Mouse (Mus musculus): ENCODE data around the gene Nudt8.

The Nudt8 gene

DNA sequence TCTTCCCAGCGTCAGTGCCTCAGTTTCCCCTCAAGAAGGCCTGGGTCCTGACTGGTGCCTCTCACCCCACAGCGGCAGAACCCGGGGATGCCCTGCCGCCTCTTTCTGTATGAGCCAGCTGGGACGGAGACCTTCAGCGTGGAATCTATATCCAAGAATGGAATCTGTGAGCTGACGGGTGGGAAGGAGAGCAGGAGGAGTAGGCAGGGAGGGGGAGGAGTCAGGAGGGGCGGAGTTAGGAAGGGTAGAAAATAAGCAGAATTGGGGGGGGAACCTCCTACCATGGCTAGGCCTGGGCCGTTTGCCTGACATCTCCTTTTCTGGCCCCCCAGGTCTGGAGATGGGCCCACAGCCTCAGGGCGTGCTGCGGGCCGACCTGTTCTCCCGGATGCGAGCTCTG lies 12.3 kb upstream of the Nudt8 start:
- DNase-seq: no peak

DNA sequence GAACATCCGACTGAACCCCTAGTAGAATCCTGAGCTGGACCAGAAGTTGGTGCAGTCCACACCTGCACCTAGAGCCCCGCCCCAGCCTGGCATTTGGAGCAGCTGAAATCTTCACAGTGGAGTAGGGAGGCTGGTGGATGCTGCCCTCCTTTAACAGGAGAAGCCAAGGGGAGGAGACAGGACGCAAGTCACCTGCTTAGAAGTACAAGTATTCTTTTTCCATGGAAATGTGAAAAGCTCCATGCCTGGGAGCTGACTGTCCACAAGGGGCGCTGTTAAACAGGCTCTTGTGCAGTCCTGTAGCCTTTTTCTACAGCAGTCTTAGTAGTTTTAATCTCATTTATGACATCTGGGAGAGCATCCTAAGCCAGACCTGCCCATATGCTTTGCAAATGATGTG lies 11.6 kb upstream of the Nudt8 start:
- no peak for DNase-seq

DNA sequence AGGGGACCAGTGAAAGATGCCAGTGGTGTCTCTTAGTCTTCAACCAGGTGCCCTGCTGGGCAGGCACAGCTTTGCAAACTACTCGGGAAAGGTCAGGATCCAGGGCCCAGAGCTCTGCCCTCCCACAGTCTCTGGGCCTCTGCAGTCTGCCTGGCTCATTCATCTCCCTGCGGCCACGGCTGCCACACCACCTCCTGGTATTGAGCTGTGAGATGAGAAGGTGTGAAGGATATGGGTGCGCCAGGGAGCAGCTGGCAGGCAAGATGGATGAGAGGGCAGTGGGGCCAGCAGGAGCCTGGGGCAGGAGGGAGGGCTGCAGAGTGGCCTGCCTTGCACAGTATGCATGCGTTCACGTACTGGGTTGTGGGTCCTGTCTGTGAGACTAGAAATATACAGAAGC lies 9.6 kb upstream of the Nudt8 start:
- DNase-seq: no peak

DNA sequence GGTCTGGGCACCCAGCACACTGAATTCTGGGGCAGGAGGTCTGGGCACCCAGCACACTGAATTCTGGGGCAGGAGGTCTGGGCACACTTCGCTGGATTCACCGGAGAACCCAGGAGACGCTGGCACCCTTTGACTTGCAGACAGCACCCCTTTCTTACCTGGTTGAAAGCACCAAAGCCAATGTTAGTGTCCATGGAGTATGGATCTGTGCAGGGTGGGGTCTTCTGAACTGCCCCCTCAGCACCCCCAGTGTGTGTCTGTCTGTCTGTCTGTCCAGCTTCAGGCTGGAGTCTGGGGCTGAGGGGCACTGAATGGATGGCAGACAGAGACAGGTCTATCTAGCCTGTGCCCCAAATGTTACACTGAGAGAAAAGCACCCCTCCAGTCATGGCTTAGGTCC lies 8.8 kb upstream of the Nudt8 start:
- DNase-seq: no peak

DNA sequence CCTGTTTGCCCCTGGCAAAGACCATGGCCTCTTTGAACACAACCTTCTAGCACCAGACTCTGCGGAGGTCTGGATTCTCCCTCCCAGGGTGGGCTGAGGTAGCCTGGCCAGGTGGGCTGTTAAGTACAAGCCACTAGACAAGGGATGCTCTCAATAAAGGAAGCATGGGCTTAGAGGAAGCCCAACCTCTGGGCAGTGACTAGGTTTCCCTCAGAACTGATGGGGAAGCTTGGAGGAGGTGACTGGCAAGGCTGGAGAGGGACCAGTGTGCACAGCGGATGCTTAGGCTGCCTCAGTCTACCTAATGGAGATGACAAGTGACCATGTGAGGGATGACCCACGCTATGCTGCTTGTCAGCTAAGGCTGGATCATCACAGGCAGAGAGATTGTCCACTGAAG lies 8.4 kb upstream of the Nudt8 start:
- no peak for DNase-seq

DNA sequence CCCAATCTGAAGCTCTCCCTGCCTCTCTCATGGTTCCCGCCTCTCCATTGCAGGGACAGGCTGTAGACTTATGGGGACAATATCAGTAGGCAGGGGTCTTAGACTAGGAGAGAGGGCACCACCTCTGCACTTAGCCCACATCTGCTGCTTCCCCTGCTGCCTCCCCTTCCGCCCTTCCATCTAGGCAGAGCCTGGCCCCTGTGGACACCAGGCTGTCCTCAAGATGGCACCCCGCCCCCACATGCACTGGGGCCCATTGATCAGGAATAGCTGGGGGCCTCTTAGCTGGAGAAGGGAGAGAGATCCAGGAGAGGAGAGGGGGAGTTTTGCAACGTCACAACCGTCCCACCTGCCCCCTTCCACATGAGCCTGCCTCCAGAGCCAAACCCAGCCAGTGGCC lies 8.0 kb upstream of the Nudt8 start, which contains the start of gene Tbx10:
Gene Tbx10, plus strand, starts transcription at position 337 of the 400 bp plus-strand sequence.
- DNase-seq: no peak

DNA sequence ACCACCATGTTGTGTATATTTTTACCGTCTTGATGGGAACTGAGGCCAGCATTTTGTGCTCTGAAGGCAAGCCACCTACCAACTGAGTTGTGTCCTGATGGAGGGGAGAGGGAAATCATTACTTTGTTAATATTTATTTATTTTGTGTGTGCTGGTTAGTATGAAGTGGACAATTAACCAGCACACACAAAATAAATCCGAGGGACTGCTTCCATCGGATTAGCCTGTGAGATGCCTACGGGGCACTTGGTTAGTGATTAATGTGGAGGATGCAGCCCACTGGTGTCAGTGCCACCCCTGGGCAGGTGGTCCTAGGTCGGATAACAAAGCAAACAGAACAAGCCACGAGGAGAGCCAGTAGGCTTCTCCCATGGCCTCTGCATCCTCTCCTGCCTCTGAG lies 5.4 kb upstream of the Nudt8 start:
- no peak for DNase-seq

DNA sequence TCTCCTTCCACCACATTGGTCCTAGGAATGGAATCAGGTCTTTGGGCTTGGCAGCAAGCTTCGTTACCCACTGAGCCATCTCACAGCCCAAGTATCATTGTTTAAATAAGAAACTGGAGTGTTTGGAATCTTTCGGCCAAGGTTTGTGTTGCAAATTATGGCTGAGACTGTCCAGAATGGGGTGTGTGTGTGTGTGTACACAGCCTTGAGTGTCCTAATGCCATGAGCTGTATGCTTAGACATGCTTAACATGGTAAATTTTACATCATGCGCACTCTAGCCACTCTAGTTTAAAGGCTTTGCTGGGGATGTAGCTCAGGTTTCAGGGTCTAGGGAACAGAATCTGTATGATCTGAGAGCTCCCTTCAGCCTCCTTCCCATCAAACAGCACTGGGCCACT lies 4.9 kb upstream of the Nudt8 start:
- DNase-seq: no peak

DNA sequence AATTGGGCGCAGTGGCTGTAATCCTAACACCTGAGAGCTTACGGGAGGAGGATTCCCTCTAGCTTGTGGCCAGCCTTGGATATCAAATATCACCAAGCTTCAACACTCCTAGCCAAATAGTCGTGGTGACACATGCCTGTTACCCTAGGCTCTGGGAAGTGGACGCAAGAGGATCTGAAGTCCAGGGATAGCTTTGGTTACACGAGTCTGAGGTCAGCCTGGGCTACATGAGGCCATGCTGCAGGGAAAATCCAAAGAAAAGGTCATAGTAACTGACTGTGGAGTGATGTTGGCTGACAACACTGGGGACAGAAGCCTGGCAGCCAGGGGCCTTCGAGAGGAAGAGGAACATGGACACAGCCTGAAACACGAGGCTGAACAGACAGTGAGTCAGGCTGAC lies 4.3 kb upstream of the Nudt8 start:
- DNase-seq: no peak

DNA sequence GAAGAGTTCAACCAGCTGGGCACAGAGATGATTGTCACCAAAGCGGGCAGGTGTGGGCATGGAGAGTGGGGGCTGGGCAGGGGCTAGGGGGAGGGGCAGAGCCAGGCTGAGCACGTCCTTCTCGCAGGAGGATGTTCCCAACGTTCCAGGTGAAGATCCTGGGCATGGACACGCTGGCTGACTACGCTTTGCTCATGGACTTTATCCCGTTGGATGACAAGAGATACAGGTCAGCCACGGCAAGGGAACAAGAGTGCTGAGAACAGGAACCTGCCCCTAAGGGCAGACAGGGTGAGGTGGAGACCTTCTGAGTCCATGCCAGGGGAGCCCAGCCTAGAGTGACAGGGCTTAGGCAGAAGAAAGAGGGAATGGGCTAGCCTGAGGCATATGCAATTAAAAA lies 3.6 kb upstream of the Nudt8 start:
- DNase-seq: no peak

DNA sequence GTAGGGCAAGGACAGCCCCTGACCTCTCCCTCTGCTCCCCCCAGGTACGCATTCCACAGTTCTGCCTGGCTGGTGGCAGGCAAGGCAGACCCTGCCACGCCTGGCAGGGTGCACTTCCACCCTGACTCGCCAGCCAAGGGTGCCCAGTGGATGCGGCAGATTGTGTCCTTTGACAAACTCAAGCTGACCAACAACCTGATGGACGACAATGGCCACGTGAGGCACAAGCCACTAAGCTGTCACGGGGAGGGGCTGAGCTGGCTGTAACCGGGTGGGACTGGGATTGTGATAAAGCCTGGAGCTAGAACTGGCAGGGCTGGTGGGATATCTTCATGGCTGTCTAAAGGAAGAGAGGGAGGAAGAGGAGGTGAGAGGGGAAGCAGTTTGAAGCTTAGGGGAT lies 3.1 kb upstream of the Nudt8 start:
- no peak for DNase-seq

DNA sequence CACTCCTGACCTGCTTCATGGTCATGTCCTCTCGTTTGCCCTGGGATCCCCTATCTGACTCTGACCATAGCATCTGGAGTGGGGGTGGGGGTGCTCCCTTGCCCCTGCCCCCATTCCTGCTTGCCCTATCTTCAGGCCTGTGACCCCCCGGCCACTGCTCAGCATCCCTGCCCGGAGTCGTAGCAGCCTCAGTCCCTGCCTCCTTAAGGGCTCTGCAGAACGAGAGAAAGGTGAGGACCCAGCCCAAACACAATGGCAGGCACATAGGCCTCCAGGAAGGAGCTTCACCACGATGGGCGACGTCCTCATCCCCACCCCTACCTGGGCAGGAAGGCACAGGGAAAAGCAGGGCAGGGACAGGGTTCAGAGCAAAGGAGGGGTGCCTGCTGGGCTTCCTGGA lies 2.0 kb upstream of the Nudt8 start:
- DNase-seq: no peak

DNA sequence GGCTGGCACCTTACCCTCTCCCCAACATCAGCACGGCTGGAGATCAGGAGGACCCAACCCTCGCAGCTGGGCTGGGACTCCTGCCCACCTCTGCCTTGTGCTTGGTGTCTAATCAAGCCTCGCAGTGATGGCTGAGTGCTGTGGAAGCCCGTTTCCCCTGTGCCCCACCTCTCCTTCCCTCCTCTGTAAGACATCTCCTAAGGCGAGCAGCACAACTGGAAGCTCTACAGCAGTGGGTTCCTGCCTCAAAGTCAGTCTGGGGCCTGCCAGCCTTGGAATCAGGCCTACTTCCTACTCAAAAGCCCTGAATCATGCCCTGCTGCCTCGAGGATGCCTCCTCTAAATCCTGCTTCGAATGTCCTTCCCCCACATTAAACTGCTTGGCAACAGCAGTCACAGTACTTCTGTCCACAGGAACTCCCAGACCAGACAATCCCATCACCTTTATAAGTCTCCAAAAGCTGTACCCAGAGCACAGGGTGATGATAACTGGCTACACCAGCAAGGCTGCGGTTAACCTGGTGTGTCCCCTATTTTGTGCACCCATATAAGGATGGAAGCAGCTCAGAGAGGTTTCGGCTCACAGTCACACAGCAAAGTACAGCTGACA lies 1.2 kb upstream of the Nudt8 start:
- DNase-seq: no peak

DNA sequence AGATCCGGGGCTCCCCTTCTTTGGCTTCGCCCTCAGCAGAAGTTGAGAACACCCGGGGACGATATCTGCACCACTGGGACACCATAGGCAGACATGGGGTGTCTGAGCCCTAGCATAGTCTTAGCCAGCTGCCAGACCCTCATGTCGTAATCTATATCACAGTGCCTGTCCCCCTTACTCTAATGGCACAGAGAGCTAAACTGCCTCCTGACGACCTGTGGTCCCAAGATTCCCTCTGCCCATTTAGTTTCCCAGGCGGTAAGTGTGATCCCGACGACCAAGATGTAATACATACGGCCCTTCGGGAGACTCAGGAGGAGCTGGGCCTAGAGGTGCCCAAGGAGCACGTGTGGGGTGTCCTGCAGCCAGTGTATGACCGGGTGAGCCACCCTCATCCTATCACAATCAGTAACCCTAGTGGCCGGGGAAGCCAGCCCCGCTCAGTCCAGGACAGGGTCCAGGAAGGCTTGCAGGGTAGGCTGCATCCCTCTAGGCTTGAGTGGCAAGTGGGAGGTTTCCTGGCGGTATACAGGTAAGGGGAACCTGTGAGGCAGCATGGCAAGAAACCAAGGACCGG lies 657 bp downstream of the Nudt8 start:
- DNase-seq: no peak

DNA sequence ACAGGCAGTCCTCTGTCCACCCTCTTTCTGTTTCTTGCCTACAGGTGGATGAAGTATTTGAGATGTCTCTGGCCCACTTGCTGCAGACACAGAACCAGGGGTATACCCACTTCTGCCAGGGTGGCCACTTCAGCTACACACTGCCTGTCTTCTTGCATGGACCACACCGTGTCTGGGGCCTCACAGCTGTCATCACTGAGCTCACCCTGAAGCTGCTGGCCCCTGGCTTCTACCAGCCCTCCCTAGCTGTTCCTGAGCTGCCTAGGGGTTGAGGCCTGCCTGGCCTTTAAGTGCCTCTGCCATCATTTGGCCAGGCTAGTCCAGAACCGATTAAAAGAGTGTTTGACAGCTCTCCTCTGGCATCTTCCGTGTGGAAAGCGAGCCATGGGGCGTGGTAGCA lies 1.4 kb downstream of the Nudt8 start:
- no peak for DNase-seq

DNA sequence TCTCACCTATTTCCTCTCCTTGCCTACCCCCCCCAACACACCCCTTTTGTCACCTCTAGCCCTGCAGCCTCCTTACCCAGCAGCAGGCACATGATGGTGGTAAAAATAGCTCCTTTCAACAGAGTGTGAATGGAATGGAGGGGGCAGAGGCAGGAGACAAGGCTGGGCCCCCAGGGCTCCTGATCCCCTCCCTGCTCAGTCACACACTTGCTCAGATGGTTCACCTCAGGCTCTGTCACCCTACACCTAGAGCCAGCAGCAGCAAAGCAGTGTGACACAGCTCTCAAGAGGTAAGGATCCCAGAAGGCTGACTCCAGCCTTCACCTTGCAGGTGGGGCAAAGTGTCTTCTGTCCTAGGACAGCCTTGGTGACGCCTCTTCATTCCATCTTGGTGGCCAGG lies 2.7 kb downstream of the Nudt8 start, which contains the start of gene Doc2g:
Gene Doc2g, plus strand, starts transcription at position 202 of the 400 bp plus-strand sequence.
- no peak for DNase-seq

DNA sequence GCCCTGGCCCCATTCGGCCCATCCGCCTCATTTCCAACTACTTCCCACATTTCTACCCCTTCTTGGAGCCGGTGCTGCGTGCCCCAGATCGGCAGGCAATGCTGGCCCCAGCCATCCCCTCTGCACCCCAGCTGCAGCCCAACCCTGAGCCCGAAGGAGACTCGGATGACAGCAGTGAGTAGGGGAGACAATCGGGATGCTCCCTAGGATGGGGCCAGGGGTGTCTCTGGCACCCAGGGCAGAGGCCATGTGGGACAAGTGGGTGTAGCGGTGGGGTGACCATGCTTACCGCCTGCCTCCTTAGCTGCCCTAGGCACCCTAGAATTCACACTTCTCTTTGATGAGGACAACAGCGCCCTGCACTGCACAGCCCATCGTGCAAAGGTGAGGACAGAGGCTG lies 3.3 kb downstream of the Nudt8 start:
- no peak for DNase-seq

DNA sequence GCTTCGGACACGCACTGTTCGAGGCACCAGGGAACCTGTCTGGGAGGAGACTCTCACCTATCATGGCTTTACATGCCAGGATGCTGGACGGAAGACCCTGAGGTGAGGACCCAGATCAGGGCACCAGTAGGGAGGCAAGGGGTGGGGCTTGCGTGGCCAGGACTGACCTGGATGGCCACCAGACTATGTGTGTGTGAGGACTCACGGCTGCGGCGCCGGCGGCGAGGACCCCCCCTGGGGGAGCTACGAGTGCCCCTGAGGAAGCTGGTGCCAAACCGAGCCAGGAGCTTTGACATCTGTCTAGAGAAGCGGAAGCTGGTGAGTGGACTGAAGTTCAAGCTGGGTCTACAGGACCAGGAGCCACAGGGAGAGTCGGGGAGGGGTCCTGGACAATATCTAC lies 4.0 kb downstream of the Nudt8 start:
- no peak for DNase-seq

DNA sequence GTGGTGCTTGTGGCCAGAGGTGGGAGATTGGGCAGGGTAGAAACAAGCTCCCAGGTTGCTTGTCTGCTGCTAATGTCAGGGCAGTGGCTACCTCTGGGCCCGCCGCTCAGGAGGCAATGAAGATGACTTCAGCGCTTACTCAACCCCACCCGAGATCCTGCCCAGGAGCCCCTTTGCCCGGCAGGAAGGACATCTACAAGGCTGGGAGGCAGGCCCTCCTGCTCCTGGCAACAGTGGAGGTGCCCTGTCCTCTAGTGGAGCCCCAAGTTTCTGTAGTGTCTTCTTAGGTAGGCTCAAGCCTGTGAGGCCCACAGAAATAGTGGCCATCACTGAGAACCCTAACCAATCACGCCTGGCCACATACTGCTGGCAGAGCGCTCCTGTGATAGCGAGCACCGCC lies 4.7 kb downstream of the Nudt8 start:
- DNase-seq: no peak

DNA sequence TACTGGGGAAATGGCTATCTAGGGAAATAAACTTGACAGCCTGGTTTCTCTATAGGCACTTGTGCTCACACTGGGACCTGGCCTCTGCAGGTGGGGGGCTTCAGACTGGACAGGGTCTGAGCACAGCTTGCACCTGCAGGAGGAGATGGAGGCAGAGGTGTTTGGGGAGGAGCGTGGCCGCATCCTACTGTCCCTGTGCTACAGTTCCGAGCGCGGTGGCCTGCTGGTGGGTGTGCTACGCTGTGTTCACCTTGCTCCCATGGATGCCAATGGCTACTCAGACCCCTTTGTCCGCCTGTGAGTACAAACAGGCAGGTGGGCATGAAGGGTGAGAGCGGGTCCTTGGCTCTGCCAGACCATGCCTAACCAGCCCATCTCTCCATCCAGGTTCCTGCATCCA lies 5.6 kb downstream of the Nudt8 start:
- DNase-seq: no peak

DNA sequence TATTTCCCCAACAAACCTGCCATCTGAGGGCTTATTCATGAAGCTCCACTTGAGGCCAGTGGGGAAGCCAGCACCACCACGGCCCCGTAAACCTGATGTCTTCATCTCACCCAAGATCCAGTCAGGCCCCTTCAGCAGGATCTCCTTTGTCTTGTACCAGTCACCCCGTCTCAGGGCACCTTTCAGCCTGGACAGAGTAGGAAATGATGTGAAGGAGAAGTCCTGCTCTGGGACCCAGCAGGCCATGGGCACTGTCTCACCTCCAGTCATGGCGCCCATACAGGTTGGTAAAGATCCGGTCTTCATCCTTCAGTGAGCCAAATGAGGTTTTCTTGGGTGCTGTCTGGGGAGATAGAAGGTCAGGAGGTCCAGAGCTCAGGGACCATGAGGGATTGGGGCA lies 10.7 kb downstream of the Nudt8 start:
- DNase-seq: no peak

DNA sequence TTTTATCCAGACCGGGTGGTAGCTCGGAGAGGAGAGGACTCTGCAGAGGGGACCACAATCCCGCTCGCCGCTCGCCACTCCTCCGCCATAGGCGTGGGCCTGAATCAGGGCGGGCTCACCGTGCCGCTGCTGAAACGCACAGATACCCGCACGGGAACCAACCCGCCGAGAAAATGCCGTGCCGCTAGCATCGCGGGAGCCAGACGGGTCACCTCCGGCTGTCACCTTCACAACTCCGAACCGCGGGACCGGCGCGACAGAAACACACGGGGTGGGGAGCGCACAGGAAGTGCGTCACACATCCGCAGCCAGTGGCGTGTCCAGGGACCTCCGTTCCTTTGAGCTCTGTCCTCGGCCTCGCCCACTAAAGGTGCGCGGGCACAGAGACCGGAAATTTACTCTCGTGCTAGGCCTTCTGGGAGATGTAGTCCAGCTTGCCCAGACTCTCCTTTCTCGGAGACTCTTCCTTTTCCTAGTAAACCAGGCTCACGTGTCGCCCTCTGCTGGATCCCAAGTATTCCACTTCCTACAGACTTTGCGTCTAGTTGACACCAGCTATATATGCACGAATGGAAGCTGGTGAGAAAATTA lies 12.1 kb downstream of the Nudt8 start, which contains the start of gene Ndufv1:
Gene Ndufv1, minus strand, starts transcription at position 375 of the 591 bp plus-strand sequence.
- peak; percentile 97 for DNase-seq

DNA sequence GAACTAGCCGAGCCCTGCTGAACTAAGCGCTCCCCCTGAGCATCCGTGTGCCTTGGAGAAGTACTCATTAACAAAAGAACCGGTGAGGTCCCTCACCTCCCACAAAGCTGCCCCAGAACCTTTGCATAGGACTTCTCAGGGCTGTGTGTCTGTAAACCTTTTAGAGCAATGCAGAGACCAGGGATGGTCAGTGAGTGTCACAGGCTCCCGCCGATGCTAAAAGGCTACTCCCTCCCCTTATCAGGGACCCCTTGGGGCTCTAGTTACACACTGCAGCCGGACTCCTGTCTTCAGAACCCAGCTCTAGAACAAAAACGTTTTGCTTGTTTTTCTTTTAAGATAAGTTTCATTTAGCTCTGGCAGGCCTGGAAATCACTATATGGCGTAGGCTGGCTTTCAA lies 12.7 kb downstream of the Nudt8 start:
- no peak for DNase-seq

DNA sequence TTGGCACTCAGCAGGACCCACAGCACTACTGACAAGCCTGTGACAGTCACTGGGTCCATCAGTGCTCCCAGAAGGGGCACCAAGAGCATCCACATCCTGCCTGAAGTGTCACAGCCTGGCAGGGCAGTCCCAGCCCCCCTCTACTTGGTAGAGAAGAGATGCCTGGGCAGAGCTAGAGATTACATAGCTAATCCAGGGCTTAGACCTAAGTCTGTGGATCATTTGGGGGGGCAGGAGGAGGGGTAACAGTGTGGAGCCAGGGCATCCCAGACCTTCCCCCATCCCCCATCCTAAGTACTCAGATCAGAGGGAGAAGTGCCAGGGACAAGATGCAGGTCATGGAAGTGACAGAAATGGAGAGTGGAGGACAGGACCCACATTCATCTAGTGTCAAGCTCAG lies 14.4 kb downstream of the Nudt8 start:
- DNase-seq: no peak

DNA sequence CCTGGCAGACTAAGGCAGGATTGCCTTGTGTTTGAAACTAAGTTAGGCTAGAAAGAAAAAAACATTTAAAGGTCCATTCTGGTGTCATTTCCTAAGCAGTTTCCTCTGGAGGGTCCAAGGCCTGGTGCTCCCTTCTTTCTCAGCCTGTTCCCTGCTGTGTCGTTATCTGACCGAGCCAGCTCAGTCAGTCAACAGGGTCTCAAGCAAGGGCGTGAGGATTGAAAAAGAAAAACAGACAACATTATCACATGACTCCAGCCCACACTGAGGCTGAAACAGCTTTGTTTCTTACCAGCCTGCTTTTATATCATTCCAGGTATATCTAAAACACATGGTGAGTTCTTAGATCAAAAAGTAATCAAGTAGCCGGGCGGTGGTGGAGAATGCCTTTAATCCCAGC lies 15.3 kb downstream of the Nudt8 start:
- no peak for DNase-seq

Data from cerebellum, postnatal 10 days (tissue).